Mouse (Mus musculus) gastrocnemius, postnatal 14 days (tissue): ENCODE data around the gene Atp5l. TPM values are rescaled to one million over a fixed set of nuclear protein-coding genes. Genes with fewer than 3 reads are reported as not detected.
"Not testable (repeated sequence)": the region's sequence is repeated elsewhere in the genome, so short reads cannot be mapped to it uniquely, and the experiment has no call there.

ENCODE experiments used
- DNase-seq: peaks from one replicate; pipeline ENCODE4 v3.0.0; 2021; ENCODE audit warnings: mixed read lengths
- intact Hi-C: fragments of 180-260 bp; cut with DNase I; formaldehyde crosslinking; loops from one replicate; pipeline ENCODE4 v1.15.1; 2025; ENCODE audit warnings: low total_unique reads
- long read RNA-seq, 2 experiments: library from polyadenylated mRNA; stranded (forward); transcript quantifications; one replicate each; pipeline ENCODE4 v2.0.0; 2021
- total RNA-seq, 2 experiments: library from RNA; stranded (reverse); gene quantifications; 2 replicates each; pipeline ENCODE4 v1.2.3; 2021

Gene Atp5l
- total RNA-seq: 100 to 1,000 TPM; 663 to 775 TPM
- long read RNA-seq, experiment 1, full-length matches to known transcripts: 472 of 474 reads
- long read RNA-seq, experiment 1, partial matches to known transcripts: 1 of 474 reads
- long read RNA-seq, experiment 1, other reads (novel, unspliced or antisense): 1 of 474 reads
- long read RNA-seq, experiment 2, full-length matches to known transcripts: 614 of 615 reads
- long read RNA-seq, experiment 2, partial matches to known transcripts: 0 of 615 reads
- long read RNA-seq, experiment 2, other reads (novel, unspliced or antisense): 1 of 615 reads

DNA sequence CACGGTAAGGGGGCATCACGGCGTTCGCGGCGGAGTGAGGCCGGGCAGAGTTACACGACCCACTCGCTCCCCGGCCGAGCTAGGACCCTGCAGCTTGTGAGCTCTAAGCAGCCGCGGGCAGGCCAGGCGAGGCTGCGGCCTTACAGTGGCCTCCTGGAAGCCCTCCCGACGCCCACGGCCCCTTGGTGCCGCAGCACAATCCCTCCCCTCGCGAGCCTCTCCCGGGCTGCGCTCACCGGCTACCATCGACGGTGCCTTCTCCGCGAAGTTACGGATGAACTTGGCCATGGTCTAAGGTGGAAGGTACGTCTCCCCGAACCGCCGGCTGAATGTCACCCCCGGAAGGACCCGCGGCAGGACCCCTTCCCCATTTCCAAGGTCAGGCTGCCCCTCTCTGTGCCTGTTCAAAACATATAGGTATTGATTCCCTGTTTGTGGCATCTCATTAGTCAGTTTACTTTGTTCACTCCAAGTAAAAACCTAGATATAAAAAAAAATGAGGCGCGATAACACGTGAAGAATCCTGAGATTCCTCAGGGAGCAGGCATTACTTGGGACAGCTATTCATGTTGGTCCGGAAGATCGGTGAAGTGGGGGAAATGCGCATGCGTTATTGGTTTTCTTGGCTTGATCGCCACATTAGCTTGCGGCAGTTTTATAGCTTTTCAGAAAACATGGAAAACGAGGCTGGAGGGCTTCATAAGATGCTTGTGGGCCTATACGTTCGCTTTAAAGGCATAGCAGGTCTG lies at the start of gene Atp5l:
Gene Atp5l (minus strand): TSS at position 369 of the 749 bp plus-strand sequence.
- DNase-seq: peak; percentile 77
- intact Hi-C loops: no loop called here

DNA sequence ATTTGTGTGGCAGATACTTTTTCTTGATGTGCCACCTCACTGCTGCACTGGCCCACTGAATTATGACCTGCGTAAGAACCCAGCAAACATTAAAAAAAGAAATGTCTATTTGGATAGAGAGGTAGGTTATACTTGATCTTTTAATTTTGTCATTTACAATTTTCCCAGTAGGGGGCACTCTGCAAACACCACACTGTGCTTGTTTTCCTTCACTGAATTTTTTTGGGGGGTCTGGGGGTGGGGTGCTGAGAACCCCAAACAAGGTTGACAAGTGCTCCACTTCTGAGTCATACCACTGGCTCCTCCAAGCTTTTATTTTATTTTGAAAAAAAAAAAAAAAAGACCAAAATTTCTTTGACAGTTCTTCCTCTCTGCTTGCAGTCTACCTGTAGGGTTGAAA lies 48.9 kb upstream of the Atp5l start:
- intact Hi-C loops: no loop called here
- no peak for DNase-seq

DNA sequence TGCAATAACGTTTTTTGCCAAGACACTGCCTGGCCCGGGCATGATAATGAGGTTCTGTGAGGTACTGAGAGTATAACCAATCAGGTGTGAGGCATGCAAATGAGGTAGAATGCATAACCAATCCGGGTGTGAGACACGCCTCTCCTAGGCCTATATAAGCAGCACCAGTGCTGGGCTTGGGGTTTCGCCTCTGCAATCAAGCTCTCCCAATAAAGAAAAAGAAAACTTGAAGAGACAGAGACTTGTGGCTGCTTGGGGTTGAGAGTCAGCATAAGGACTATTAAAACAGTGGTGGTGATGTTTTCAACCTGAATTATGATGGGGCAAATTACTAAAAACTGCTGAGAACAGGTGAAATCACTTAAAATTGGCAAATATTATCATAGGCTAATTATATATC lies 47.2 kb upstream of the Atp5l start:
- DNase-seq, intact Hi-C loops: not testable (repeated sequence)

DNA sequence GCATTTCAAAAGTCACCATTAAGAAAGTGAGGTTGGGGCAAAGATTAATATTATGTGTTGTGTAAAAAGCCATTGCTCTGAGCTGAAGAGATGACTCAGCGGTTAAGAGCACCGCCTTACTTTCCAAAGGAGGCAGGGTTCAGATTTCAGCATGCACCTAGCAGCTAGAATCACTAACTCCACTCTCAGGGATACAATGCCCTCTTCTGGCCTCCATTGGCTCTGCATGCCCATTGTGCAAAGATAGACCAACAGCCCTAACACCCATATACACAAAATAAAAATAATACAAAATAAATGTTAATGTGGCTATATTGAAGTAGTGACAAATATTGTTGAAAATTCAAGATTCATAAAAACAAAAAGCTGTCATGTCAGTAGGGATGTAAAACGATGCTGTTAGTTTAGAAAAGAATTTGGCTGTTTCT lies 46.3 kb upstream of the Atp5l start:
- peak; percentile 68 for DNase-seq

DNA sequence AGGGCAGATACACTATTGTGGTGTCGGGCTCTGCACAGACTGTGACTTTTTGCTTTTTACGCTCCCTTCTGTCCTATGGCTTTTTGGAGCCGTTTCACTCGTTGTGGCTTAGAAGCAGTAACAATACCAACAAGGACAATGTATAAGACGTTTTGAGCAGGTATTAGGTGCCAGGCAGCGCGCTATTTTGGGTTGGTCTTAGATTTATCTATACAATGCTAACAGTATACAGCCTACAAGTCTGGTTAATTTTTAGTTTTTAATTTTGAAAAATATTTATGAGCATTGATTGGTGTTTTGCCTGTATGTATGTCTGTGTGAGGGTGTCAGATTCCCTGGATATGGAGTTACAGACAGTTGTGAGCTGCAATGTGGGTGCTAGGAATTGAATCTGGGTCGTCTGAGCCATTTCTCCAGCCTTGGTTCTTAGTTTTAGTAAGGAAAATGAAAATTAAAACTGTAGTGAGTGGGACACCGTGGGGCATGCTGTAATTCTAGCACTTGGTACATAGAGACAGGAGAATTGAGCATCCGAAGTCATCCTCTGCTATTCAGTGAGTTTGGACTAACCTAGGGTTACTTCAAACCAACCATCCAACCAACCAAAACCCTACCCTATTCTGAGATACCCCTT lies 45.4 kb upstream of the Atp5l start:
- no peak for DNase-seq
- intact Hi-C loops: no loop called here

More for the DNA sequence above, 46.3 kb upstream of the Atp5l start:
- intact Hi-C loops: no loop called here

DNA sequence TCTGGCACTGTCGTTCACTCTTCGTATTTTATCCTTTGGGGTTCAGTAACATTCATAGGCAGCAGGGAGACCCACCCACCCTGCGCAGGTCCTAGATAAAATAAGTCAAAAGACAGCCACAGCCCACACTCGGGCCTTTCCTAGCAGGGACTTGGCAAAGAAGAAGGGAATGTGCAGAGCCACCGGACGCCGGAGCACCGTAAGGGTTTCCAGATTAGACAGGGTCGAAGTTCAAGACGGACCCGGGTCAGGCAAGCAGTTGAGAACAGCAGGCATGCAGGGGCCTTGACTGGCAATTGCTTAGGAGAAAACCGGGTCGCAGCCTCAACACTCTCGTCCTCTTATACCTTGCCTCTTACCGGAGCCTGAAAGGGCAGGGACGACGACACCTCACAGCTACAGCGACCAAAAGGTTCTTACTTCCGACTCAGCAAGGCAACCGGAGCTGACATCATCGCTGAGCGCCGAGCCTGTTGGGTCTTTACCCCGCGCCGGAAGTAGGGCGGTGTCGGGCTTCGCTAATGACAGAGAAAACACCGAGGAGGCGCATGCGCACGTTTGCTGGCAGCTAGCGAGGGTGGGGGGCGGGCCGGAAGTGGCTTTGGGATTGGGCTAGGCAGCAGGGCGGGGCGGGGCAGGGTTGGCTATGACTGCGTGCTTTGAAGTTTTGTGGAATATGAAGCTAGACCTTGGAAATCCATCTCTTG lies 44.7 kb upstream of the Atp5l start, which contains the start of gene Ube4a:
Gene Ube4a (minus strand): TSS at position 475 of the 707 bp plus-strand sequence.
- intact Hi-C loops: no loop called here
- peak; percentile 98 for DNase-seq

DNA sequence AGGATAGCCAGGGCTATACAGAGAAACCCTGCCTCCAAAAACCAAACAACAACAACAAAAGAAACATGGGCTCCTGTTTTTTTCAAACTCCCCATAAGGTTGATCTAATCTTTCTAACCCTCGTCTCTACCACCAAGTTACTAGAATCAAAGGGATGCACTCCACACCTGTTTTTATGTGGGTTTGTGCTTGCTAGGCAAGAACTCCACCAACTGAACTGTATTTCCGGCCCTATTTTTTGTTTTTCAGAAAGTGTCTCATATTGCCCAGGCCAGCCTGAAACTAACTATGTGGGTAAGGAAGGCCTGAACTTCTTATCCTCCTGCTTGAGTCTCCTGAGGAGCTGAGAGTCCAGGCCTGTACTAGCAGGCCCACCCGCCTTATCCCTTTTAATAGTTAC lies 33.9 kb upstream of the Atp5l start:
- intact Hi-C loops: no loop called here
- no peak for DNase-seq

DNA sequence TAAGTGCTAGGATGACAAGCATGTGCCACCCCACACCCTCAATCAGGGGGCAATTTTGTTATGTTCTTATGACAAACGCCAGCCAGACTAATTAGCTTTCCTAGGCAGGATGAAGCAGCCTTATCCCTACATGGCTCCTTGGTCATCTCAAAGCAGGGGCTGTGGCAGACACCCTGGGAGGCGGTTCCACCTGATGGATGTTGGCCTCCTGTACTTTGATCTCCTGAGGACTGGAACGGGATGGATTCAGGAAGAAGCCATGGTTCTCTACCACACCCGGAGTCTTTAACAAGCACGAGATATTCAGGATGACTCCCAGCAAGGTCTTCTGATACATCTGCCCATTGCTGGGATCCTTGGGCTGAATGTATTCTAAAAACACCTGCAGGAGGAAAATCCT lies 27.3 kb upstream of the Atp5l start:
- intact Hi-C loops: no loop called here
- no peak for DNase-seq

DNA sequence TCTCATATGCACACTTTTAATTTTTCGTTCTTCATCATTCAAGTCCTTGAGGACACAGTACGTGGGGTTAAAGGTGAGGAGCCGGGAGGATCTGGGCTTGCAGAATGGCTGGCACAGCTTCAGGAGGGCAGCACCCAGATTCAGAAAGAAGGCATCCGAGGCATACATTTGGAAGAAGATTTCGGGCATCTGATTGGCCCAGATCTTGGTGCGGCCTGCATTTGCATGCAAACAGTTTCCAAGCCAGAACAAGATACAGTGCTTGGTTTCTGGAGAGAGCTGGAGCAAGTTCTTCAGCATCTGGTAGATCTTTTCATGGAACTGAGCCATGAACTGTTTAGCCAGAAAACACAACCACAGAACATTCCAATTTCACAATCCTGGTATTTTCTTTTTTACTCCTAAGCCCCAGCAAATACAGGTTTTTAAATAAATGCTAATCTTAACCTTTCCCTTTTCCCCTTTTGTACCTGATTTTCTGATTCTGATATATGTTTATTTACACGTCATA lies 25.7 kb upstream of the Atp5l start:
- no peak for DNase-seq
- intact Hi-C loops: no loop called here

DNA sequence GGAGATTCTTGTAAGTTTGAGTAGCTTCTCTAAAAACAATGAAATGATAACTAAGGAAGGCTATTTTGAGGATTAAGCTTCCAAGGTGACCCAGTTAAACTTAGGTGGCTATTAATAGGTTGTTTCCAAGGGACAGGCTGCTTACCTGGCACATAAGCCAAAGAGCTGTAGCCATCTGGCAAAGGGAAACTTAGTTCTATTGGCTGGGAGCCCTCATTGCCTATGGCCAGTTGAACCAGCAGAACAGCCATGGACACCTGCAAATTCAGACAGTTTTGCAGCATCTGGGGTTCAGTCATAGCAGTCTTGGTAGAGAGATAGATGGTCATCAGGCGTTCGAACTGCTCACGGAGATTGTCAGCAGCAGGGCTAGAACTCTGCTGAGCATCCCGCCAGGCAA lies 21.9 kb upstream of the Atp5l start:
- DNase-seq: peak; percentile 27
- intact Hi-C loops: no loop called here

DNA sequence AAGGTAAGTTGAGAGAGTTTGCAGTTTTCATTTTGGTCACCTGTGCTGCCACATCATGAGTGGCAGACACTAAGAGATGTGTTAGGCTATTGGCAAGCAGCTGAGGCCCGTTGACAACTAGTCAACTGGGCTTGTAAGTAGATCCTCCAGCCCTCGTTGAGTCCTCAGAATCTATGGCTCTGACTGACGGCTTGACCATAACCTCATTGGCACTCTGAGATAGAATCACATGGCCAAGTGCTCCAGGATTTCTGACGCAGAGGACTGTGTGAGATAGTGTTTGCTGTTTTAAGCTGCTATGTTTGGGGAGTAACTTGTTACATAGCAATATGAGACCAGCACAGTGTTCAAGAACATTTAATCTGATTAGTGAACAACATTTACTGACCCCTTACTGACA lies 21.2 kb upstream of the Atp5l start:
- intact Hi-C loops: no loop called here
- peak; percentile 12 for DNase-seq

DNA sequence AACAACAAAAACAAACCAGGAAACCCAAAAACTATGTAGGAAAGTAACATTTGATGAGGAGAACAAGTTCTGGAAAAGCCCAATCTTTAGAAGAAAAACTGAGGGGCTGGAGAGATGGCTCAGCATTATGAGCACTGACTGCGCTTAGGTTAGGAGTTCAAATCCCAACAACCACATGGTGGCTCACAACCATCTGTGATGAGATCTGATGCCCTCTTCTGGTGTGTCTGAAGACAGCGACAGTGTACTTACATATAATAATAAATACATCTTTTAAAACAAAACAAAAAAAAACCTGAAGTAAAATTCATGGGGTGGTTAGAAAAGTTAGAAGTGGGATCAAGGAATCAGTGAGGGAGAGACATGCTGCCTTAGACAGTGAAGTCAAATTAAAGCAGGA lies 1.0 kb upstream of the Atp5l start:
- intact Hi-C loops: no loop called here
- no peak for DNase-seq

DNA sequence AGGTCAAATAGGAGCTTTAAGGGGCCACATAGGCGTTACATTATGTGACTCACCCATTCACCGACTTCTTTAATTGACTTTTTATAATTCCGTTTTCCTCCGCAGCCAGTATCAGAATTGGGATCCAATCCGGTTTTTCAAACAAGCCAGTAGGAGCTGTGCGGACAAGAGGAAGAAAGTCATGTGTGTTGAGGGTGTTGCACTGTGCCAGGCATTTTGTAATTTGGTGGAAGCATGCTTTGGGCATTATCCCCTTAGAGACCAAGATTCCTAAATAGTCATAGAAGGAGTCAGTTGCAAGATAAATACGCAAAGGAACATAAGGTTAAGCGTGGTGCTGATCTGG lies 554 bp upstream of the Atp5l start:
- intact Hi-C loops: no loop called here
- DNase-seq: peak; percentile 24

DNA sequence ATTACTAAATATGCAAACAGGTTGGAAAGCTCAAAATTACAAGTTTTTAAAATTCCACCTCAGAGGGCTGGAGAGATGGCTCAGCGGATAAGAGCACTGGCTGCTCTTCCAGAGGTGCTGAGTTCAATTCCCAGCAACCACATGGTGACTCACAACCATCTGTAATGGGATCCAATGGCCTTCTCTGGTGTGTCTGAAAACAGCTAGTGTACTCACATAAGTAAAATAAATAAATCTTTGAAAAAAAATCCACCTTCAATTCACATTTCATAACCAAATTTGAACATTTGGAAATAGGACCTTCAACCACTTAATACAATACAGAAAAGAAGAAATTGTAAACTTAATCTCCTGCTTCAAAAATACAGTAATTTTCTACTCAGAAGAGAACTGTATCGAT lies 936 bp downstream of the Atp5l start:
- DNase-seq: no peak
- intact Hi-C loops: no loop called here

DNA sequence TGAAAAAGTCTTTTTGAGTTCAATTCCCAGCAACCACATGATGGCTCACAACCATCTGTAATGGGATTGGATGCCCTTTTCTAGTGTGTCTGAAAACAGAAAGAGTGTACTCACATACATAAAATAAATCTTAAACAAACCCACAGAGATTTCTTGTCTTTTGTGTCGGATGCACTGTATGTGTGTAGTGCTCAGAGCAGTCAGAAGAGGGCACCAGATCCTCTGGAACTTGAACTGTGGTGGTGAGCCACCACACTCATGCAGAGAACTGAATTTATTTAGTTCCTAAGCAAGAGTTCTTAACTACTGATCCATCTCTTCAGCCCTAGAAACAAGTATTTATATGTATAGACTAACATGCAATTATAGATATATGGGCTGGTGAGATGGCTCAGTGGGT lies 4.3 kb downstream of the Atp5l start:
- DNase-seq: no peak
- intact Hi-C loops: no loop called here

DNA sequence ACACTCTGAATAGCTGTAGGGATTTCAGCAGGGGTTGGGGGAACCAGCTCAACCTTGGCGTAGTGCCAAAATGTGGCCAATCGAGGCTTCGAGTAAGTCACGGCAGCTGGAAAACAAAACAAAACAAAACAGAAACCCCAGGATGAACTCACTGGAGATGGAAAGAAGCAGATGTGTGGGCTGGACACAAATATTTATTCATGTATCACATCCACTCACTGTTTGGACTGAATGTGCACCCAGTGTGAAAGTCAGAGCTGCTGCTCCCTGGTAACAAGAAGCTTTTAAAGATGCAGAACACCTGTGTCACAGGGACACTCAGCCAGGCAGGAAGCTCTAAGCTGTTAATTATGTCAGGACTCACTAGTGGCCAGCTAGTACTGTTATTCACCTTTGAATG lies 5.8 kb downstream of the Atp5l start:
- intact Hi-C loops: no loop called here
- DNase-seq: no peak

DNA sequence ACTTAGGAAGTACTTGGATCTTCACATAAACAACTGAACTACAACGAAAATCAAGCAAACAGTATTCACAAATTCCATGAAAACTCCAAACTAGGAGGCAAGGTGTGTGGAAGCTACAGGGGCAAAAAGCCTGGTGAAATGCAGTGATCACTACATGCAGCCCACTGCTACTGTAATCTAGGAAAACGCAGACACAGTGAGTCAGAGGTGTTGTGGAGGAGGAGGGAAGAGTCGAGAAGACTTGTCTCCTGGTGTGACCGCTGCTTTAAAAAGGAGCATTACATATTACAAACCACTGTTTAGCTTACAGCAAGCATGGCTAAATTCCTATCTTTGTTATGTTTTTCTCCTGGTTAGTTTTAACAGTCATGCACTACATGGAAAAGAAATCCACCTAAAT lies 9.2 kb downstream of the Atp5l start:
- no peak for DNase-seq
- intact Hi-C loops: no loop called here

DNA sequence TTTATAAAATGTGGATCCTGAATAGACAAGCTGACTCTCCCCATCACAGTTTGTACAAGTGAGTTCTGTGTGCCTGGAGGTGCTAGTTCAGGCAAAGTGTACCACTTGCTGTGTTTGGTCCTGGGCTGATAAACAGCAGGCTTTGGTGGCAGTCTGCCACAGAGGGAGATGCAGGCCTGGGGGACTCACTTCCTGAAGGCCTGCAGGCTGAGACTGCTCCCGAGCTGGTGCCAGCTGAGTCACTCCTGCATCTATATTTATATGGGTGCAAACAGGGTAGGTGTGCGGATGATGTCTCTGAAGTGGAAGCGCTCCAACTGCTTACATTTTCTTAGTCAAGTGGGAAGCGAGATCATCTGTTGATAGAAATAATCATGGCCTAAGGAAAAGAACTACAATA lies 14.9 kb downstream of the Atp5l start:
- DNase-seq: peak; percentile 28
- intact Hi-C loops: no loop called here

DNA sequence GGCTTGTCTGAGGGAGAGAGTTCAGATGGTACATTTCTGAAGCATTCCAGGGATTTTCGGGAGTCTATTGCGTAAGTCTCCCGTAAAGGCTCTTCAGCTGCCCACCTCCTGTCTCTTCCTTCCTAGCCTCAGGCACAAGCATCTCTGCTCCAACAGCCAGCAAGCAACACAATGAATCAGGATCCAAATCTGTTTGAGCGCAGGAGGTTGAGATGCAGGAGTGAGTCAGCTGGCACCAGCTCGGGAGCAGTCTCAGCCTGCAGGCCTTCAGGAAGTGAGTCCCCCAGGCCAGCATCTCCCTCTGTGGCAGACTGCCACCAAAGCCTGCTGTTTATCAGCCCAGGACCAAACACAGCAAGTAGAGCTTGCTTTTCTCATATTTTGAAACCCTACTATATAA lies 15.6 kb downstream of the Atp5l start:
- intact Hi-C loops: no loop called here
- DNase-seq: peak; percentile 71

DNA sequence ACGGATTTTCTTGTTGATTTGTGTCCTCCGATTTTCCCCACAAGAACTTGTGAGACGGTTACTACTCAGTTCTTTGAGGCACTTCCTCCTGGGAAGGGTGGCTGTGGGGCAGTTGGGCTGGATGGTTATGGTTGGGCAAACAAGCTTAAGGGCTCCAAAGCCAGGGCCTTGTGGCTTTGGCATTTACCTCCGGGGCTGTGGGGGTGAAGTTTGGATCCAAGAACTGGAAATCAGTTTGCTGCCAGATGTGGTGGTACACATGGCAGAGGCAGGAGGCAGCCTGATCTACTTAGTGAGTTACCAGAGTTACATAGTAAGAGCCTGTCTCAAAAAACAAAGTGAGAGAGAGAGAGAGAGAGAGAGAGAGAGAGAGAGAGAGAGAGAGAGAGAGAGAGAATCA lies 16.7 kb downstream of the Atp5l start:
- intact Hi-C loops: no loop called here
- DNase-seq: no peak
